Mouse (Mus musculus) MEL (cell line): Measurements from ENCODE around the gene Gh. TPM values are rescaled to one million over a fixed set of nuclear protein-coding genes. Genes with fewer than 3 reads are reported as not detected.
A peak's percentile ranks its signal among the peaks of the same experiment; 100 is the strongest.

Experiments
- DNase-seq: peaks from one replicate; pipeline ENCODE4 v3.0.0; 2011; ENCODE audit warnings: low read depth, low spot score
- H3K27ac ChIP-seq: 2 replicates; pipeline ENCODE4 v1.5.1; 2012; ENCODE audit warnings: low read depth, mild to moderate bottlenecking, control low read depth, low read length, moderate library complexity; ENCODE audit not compliant: control insufficient read depth
- H3K27me3 ChIP-seq, 2 experiments: fragments of 150-350 bp in 1 of 2; sonication (generic) in 1 of 2; 2 replicates each; pipeline ENCODE4 v1.6.1; 2012; ENCODE audit warnings: low read length in 2 of 2, mild to moderate bottlenecking in 2 of 2, improper control_type of control experiment in 1 of 2, moderate library complexity in 1 of 2; ENCODE audit not compliant: insufficient read depth in 2 of 2, control insufficient read depth in 1 of 2
- H3K36me3 ChIP-seq, 2 experiments: 2 replicates each; pipeline ENCODE4 v1.6.1; 2012 to 2014; ENCODE audit warnings: low read length in 2 of 2, improper control_type of control experiment in 1 of 2, inconsistent platforms in 1 of 2, mild to moderate bottlenecking in 1 of 2; ENCODE audit not compliant: insufficient read depth in 2 of 2, control insufficient read depth in 1 of 2
- H3K4me1 ChIP-seq, 2 experiments: fragments of 150-350 bp in 1 of 2; sonication (generic) in 1 of 2; 2 replicates each; pipeline ENCODE4 v1.6.1; 2012; ENCODE audit warnings: low read length in 2 of 2, improper control_type of control experiment in 1 of 2, mild to moderate bottlenecking in 1 of 2; ENCODE audit not compliant: insufficient read depth in 2 of 2, control insufficient read depth in 1 of 2
- H3K4me3 ChIP-seq, 2 experiments: fragments of 150-350 bp in 1 of 2; sonication (generic) in 1 of 2; 2 replicates each; pipeline ENCODE4 v1.5.1; 2012; ENCODE audit warnings: low read depth in 2 of 2, low read length in 2 of 2, mild to moderate bottlenecking in 2 of 2, moderate library complexity in 2 of 2, control low read depth in 1 of 2, improper control_type of control experiment in 1 of 2; ENCODE audit not compliant: control insufficient read depth in 1 of 2, insufficient read depth in 1 of 2
- H3K79me2 ChIP-seq: 2 replicates; pipeline ENCODE4 v1.6.1; 2012; ENCODE audit warnings: mild to moderate bottlenecking, low read length, moderate library complexity; ENCODE audit not compliant: control insufficient read depth, poor library complexity, insufficient read depth
- H3K9ac ChIP-seq: 2 replicates; pipeline ENCODE4 v1.6.1; 2012; ENCODE audit warnings: low read depth, mild to moderate bottlenecking, control low read depth, low read length, moderate library complexity; ENCODE audit not compliant: control insufficient read depth, poor library complexity, severe bottlenecking
- H3K9me3 ChIP-seq: fragments of 150-350 bp; sonication (generic); replicated peaks from 2 replicates; pipeline ENCODE4 v1.6.1; 2012; ENCODE audit warnings: mild to moderate bottlenecking, low read length, improper control_type of control experiment, moderate library complexity; ENCODE audit not compliant: insufficient read depth
- CTCF ChIP-seq, 3 experiments: IDR thresholded peaks in 2 of 3; conservative IDR thresholded peaks in 1 of 3; 2 replicates each; pipeline ENCODE4 v1.5.1; 2011 to 2012; ENCODE audit warnings: low read length in 3 of 3, low read depth in 2 of 3, mild to moderate bottlenecking in 2 of 3, improper control_type of control experiment in 1 of 3, inconsistent platforms in 1 of 3, mixed read lengths in 1 of 3, moderate library complexity in 1 of 3; ENCODE audit not compliant: control insufficient read depth in 1 of 3, insufficient read depth in 1 of 3, poor library complexity in 1 of 3, severe bottlenecking in 1 of 3
- E2F4 ChIP-seq: IDR thresholded peaks from 2 replicates; pipeline ENCODE4 v1.6.1; 2011; ENCODE audit warnings: low read depth, low read length, improper control_type of control experiment, borderline replicate concordance
- EP300 ChIP-seq, 2 experiments: IDR thresholded peaks; 2 replicates each; pipeline ENCODE4 v1.6.1; 2011; ENCODE audit warnings: improper control_type of control experiment in 2 of 2, low read length in 2 of 2, low read depth in 1 of 2, mild to moderate bottlenecking in 1 of 2
- ETS1 ChIP-seq: IDR thresholded peaks from 2 replicates; pipeline ENCODE4 v1.6.1; 2012; ENCODE audit warnings: low read depth, mild to moderate bottlenecking, inconsistent platforms, low read length, improper control_type of control experiment, moderate library complexity
- GABPA ChIP-seq: IDR thresholded peaks from 2 replicates; pipeline ENCODE4 v1.6.1; 2012; ENCODE audit warnings: low read depth, mild to moderate bottlenecking, inconsistent platforms, low read length, improper control_type of control experiment, moderate library complexity
- GATA1 ChIP-seq: IDR thresholded peaks from 2 replicates; pipeline ENCODE4 v1.6.1; 2011; ENCODE audit warnings: low read depth, low read length, improper control_type of control experiment
- HCFC1 ChIP-seq: IDR thresholded peaks from 2 replicates; pipeline ENCODE4 v1.6.1; 2012; ENCODE audit warnings: low read depth, mild to moderate bottlenecking, inconsistent platforms, low read length, improper control_type of control experiment, moderate library complexity
- JUND ChIP-seq: IDR thresholded peaks from 2 replicates; pipeline ENCODE4 v1.6.1; 2011; ENCODE audit warnings: low read depth, mild to moderate bottlenecking, improper control_type of control experiment, low read length
- KAT2A ChIP-seq: conservative IDR thresholded peaks from 2 replicates; pipeline ENCODE4 v1.6.1; 2012; ENCODE audit warnings: low read depth, low read length, improper control_type of control experiment, inconsistent platforms
- MAFK ChIP-seq: IDR thresholded peaks from 2 replicates; pipeline ENCODE4 v1.6.1; 2011; ENCODE audit warnings: low read depth, mild to moderate bottlenecking, low read length, improper control_type of control experiment, borderline replicate concordance
- MAX ChIP-seq: IDR thresholded peaks from 2 replicates; pipeline ENCODE4 v1.6.1; 2011; ENCODE audit warnings: low read length, improper control_type of control experiment
- MAZ ChIP-seq: IDR thresholded peaks from 2 replicates; pipeline ENCODE4 v1.6.1; 2012; ENCODE audit warnings: low read depth, mild to moderate bottlenecking, inconsistent platforms, low read length, improper control_type of control experiment
- MYB ChIP-seq: IDR thresholded peaks from 2 replicates; pipeline ENCODE4 v1.6.1; 2011; ENCODE audit warnings: mild to moderate bottlenecking, low read depth, low read length, improper control_type of control experiment
- MYC ChIP-seq: IDR thresholded peaks from 2 replicates; pipeline ENCODE4 v1.6.1; 2011; ENCODE audit warnings: low read depth, mild to moderate bottlenecking, low read length, improper control_type of control experiment, moderate library complexity
- NELFE ChIP-seq: IDR thresholded peaks from 2 replicates; pipeline ENCODE4 v1.6.1; 2011; ENCODE audit warnings: low read depth, low read length, improper control_type of control experiment
- RAD21 ChIP-seq: IDR thresholded peaks from 2 replicates; pipeline ENCODE4 v1.6.1; 2011; ENCODE audit warnings: mild to moderate bottlenecking, low read depth, low read length, improper control_type of control experiment
- RCOR1 ChIP-seq: IDR thresholded peaks from 2 replicates; pipeline ENCODE4 v1.6.1; 2012; ENCODE audit warnings: low read depth, mild to moderate bottlenecking, inconsistent platforms, low read length, improper control_type of control experiment
- SMC3 ChIP-seq: IDR thresholded peaks from 2 replicates; pipeline ENCODE4 v1.6.1; 2011; ENCODE audit warnings: low read depth, low read length, improper control_type of control experiment
- TAL1 ChIP-seq: IDR thresholded peaks from 2 replicates; pipeline ENCODE4 v1.6.1; 2012; ENCODE audit warnings: mild to moderate bottlenecking, inconsistent platforms, low read length, moderate library complexity, mixed read lengths
- TCF12 ChIP-seq: IDR thresholded peaks from 2 replicates; pipeline ENCODE4 v1.6.1; 2014; ENCODE audit warnings: low read depth, mild to moderate bottlenecking, inconsistent platforms, low read length, improper control_type of control experiment, moderate library complexity
- UBTF ChIP-seq: IDR thresholded peaks from 2 replicates; pipeline ENCODE4 v1.6.1; 2012; ENCODE audit warnings: low read depth, mild to moderate bottlenecking, inconsistent platforms, low read length, improper control_type of control experiment, moderate library complexity, borderline replicate concordance; ENCODE audit not compliant: insufficient read depth
- ZC3H11A ChIP-seq: IDR thresholded peaks from 2 replicates; pipeline ENCODE4 v1.6.1; 2012; ENCODE audit warnings: low read depth, mild to moderate bottlenecking, inconsistent platforms, low read length, improper control_type of control experiment
- ZNF384 ChIP-seq: IDR thresholded peaks from 2 replicates; pipeline ENCODE4 v1.6.1; 2012; ENCODE audit warnings: low read depth, mild to moderate bottlenecking, inconsistent platforms, low read length, improper control_type of control experiment
- polyA plus RNA-seq, 2 experiments: library from polyadenylated mRNA; stranded (reverse) in 1 of 2; unstranded in 1 of 2; fragments of >175 nt in 1 of 2; fragments of >200 nt in 1 of 2; gene quantifications; 2 replicates each; pipeline versions ENCODE4 v1.2.1 to v1.2.4; 2012; ENCODE audit warnings: low replicate concordance in 2 of 2, low read depth in 1 of 2; ENCODE audit not compliant: insufficient read length in 2 of 2, insufficient read depth in 1 of 2, missing spikeins in 1 of 2
- total RNA-seq: library from RNA; depleted of rRNA; stranded (reverse); fragments of 300-350 nt; gene quantifications from 2 replicates; pipeline ENCODE4 v1.2.3, GENCODE M21; 2012

The Gh gene
- total and polyA plus RNA-seq, 3 experiments = 0.08 TPM; not detected in 2

GRCm38 (mm10) chr11:106306065-106306385 is 4.4 kb upstream of the Gh start:
- TF ChIP-seq MAFK (peak; percentile 67), MAZ (no peak), TCF12 (no peak)
- Histone ChIP-seq H3K36me3 (no peaks in the 10 kb centered on the region), H3K4me3 (no peak overlapping the region)

GRCm38 (mm10) chr11:106305348-106306064 is 3.8 kb upstream of the Gh start:
- Histone ChIP-seq H3K9me3 (no peaks in the 10 kb centered on the region), H3K4me1 (no peaks in the 10 kb centered on the region), H3K27ac (no peak overlapping the region), H3K27me3 (peaks cover 5 to 13% of the 10 kb centered on the region in 2 experiments; a peak in 2 of 4 replicates), H3K9ac (no peak overlapping the region), H3K4me3 (no peak overlapping the region), H3K79me2 (no peaks in the 10 kb centered on the region), H3K36me3 (no peaks in the 10 kb centered on the region)
- no peak for DNase-seq
- TF ChIP-seq RCOR1 (no peak), KAT2A (no peak), MAFK (no peak), MAZ (no peak), MYC (no peak), GABPA (no peak), HCFC1 (no peak), JUND (no peak), ETS1 (no peak), MAX (no peak), ZNF384 (no peak), NELFE (no peak)

More at GRCm38 (mm10) chr11:106306065-106306385, 4.4 kb upstream of the Gh start:
- Histone ChIP-seq H3K79me2 (no peaks in the 10 kb centered on the region), H3K9me3 (no peaks in the 10 kb centered on the region), H3K4me1 (no peaks in the 10 kb centered on the region), H3K27ac (no peak overlapping the region), H3K9ac (no peak overlapping the region), H3K27me3 (peaks cover 5 to 13% of the 10 kb centered on the region in 2 experiments; a peak in 2 of 4 replicates)
- DNase-seq = no peak

GRCm38 (mm10) chr11:106302634-106303033 is 969 bp upstream of the Gh start:
- H3K9ac ChIP-seq = no peak overlapping the region
- no peaks in the 10 kb centered on the region for H3K9me3 ChIP-seq
- no peaks in the 10 kb centered on the region for H3K36me3 ChIP-seq
- TF ChIP-seq RAD21 (peak; percentile 89), UBTF (no peak), ZC3H11A (peak; percentile 79), CTCF (IDR thresholded peaks at IDR 0.05 in 2 of 3, conservative IDR thresholded peaks at IDR 0.05 in 1 of 3; ENCODE audit: control insufficient read depth in 1 of 3, insufficient read depth in 1 of 3, low read depth in 2 of 3, low read length in 3 of 3, poor library complexity in 1 of 3, severe bottlenecking in 1 of 3) (peak; percentile 91 to 94 (median 92)), GATA1 (no peak), SMC3 (peak; percentile 88), E2F4 (no peak), MYB (no peak), GABPA (no peak), TAL1 (no peak), TCF12 (no peak), EP300 (IDR thresholded peaks at IDR 0.05; ENCODE audit: low read depth in 1 of 2, low read length in 2 of 2) (no peak), MAFK (no peak)
- DNase-seq = peak; percentile 89
- no peaks in the 10 kb centered on the region for H3K79me2 ChIP-seq
- no peaks in the 10 kb centered on the region for H3K4me1 ChIP-seq
- no peak overlapping the region for H3K4me3 ChIP-seq
- H3K27ac ChIP-seq = no peak overlapping the region
- H3K27me3 ChIP-seq = peaks cover 5 to 10% of the 10 kb centered on the region in 2 experiments; a peak in 3 of 4 replicates
